Mouse (Mus musculus) left cerebral cortex, adult 9 months (tissue): ENCODE measurements around the gene Sema3b.

Experiments
- DNase-seq, 2 experiments: peaks; one replicate each; pipeline ENCODE4 v3.0.0; 2022; ENCODE audit warnings: low spot score in 2 of 2

The Sema3b gene

GRCm38 (mm10) chr9:107633091-107633660, 24.1 kb upstream of the Sema3b start:
- peak in 1 of 2 experiments; percentile 77 for DNase-seq

GRCm38 (mm10) chr9:107632478-107632877, 23.4 kb upstream of the Sema3b start:
- peak in 1 of 2 experiments; percentile 50 for DNase-seq

- no peak for DNase-seq
These were observed 22.8 kb upstream of the Sema3b start for GRCm38 (mm10) chr9:107631861-107632260.

- DNase-seq, result no peak
These were observed 22.3 kb upstream of the Sema3b start for GRCm38 (mm10) chr9:107631311-107631826.

GRCm38 (mm10) chr9:107630576-107630975, 21.5 kb upstream of the Sema3b start:
- DNase-seq, result peak in 1 of 2 experiments; percentile 51

GRCm38 (mm10) chr9:107629901-107630425, 20.9 kb upstream of the Sema3b start:
- DNase-seq, result no peak

- DNase-seq, result no peak
These were observed 20.3 kb upstream of the Sema3b start for GRCm38 (mm10) chr9:107629411-107629730.

GRCm38 (mm10) chr9:107628721-107629410, 19.8 kb upstream of the Sema3b start:
- no peak for DNase-seq

GRCm38 (mm10) chr9:107627387-107628255, 18.6 kb upstream of the Sema3b start:
- no peak for DNase-seq

- DNase-seq, result peak in 1 of 2 experiments; percentile 82
These were observed 17.8 kb upstream of the Sema3b start for GRCm38 (mm10) chr9:107626844-107627277.

- no peak for DNase-seq
These were observed 17.3 kb upstream of the Sema3b start for GRCm38 (mm10) chr9:107626158-107626843.

- no peak for DNase-seq
These were observed 16.5 kb upstream of the Sema3b start for GRCm38 (mm10) chr9:107625351-107626128.

- DNase-seq, result no peak
These were observed 15.9 kb upstream of the Sema3b start for GRCm38 (mm10) chr9:107624951-107625350.

GRCm38 (mm10) chr9:107624539-107624938, 15.5 kb upstream of the Sema3b start:
- no peak for DNase-seq

GRCm38 (mm10) chr9:107620954-107621353, 11.9 kb upstream of the Sema3b start:
- DNase-seq, result no peak

- DNase-seq, result no peak
These were observed 10.5 kb upstream of the Sema3b start for GRCm38 (mm10) chr9:107619546-107619879.

- DNase-seq, result no peak
These were observed 9.9 kb upstream of the Sema3b start for GRCm38 (mm10) chr9:107618778-107619545.

GRCm38 (mm10) chr9:107618098-107618497, 9.1 kb upstream of the Sema3b start:
- no peak for DNase-seq

GRCm38 (mm10) chr9:107617461-107617860, 8.4 kb upstream of the Sema3b start:
- no peak for DNase-seq

- no peak for DNase-seq
These were observed 6.0 kb upstream of the Sema3b start for GRCm38 (mm10) chr9:107615035-107615434.
